Mouse (Mus musculus): ENCODE measurements around the gene Arf1. TPM values are rescaled to one million over a fixed set of nuclear protein-coding genes. Genes with fewer than 3 reads are reported as not detected.

Arf1 gene
- total and polyA plus RNA-seq, 3 experiments, result 541 to 617 TPM; not detected in 1

DNA sequence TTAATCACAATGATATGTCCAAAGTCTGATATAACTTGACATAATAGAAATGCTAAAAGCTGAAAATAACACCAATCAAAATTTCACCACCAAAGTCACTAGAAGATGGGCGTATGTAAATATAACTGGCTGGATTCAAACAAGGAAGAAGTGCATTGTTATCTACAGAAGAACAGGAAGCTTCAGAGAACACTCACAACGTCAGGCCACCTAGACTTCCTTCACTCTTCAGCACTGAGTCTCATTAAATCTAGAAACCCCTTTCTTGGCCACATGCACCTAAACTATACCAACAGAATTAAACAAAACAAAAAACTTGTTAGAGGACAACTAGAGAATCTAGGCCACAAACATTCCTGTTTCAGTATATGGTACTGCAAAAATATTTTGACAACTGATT is 3.6 kb downstream of the Arf1 start:
- TF ChIP-seq JUND (IDR thresholded peaks at IDR 0.05; ENCODE audit: low read depth, low read length) (no peak), MAFK (IDR thresholded peaks at IDR 0.05; ENCODE audit: borderline replicate concordance, low read depth, low read length) (no peak), TBP (IDR thresholded peaks at IDR 0.05; ENCODE audit: low read depth, low read length) (0 out of 2 replicates have a peak, but pooled peaks have one; percentile 37), RAD21 (IDR thresholded peaks at IDR 0.05; ENCODE audit: low read depth, low read length) (no peak), NELFE (IDR thresholded peaks at IDR 0.05; ENCODE audit: low read depth, low read length) (0 out of 2 replicates have a peak, but pooled peaks have one; percentile 23), POLR2A (IDR thresholded peaks at IDR 0.05; ENCODE audit: control insufficient read depth in 1 of 2, insufficient read depth in 1 of 2, low read depth in 1 of 2, low read length in 2 of 2, poor library complexity in 1 of 2) (no peak; a peak in 1 of 4 replicates), HCFC1 (IDR thresholded peaks at IDR 0.05; ENCODE audit: low read depth, low read length) (peak; percentile 55; the same call in 1 of the 2 replicates), TAL1 (IDR thresholded peaks at IDR 0.05; ENCODE audit: low read length) (peak; percentile 48), CTCF (IDR thresholded peaks at IDR 0.05 in 2 of 3, conservative IDR thresholded peaks at IDR 0.05 in 1 of 3; ENCODE audit: control insufficient read depth in 1 of 3, insufficient read depth in 1 of 3, low read depth in 2 of 3, low read length in 3 of 3, poor library complexity in 1 of 3, severe bottlenecking in 1 of 3) (no peak), RCOR1 (IDR thresholded peaks at IDR 0.05; ENCODE audit: low read depth, low read length) (0 out of 2 replicates have a peak, but pooled peaks have one; percentile 40), MYC (IDR thresholded peaks at IDR 0.05; ENCODE audit: low read depth, low read length) (peak; percentile 71; the same call in 1 of the 2 replicates), POLR2AphosphoS2 (IDR thresholded peaks at IDR 0.05; ENCODE audit: low read length) (0 out of 2 replicates have a peak, but pooled peaks have one; percentile 22), USF1 (IDR thresholded peaks at IDR 0.05; ENCODE audit: low read depth, low read length) (no peak), SMC3 (IDR thresholded peaks at IDR 0.05; ENCODE audit: low read depth, low read length) (no peak), ETS1 (IDR thresholded peaks at IDR 0.05; ENCODE audit: low read depth, low read length) (peak; percentile 55; the same call in 1 of the 2 replicates), MXI1 (IDR thresholded peaks at IDR 0.05; ENCODE audit: low read depth, low read length) (peak; percentile 54; the same call in 1 of the 2 replicates), GATA1 (IDR thresholded peaks at IDR 0.05; ENCODE audit: low read depth, low read length) (peak; percentile 84), ZMIZ1 (IDR thresholded peaks at IDR 0.05; ENCODE audit: low read depth, low read length) (no peak), SIN3A (IDR thresholded peaks at IDR 0.05; ENCODE audit: low read length) (peak; percentile 89), EP300 (IDR thresholded peaks at IDR 0.05; ENCODE audit: low read depth in 1 of 2, low read length in 2 of 2) (peak; percentile 41 to 45; a peak in 2 of 4 replicates), ELF1 (IDR thresholded peaks at IDR 0.05; ENCODE audit: low read depth, low read length) (peak; percentile 71)
- H3K4me3 ChIP-seq (ENCODE audit: control insufficient read depth in 1 of 2, insufficient read depth in 1 of 2, low read depth in 2 of 2, low read length in 2 of 2), result no peak overlapping the region; a peak in 1 of 4 replicates

DNA sequence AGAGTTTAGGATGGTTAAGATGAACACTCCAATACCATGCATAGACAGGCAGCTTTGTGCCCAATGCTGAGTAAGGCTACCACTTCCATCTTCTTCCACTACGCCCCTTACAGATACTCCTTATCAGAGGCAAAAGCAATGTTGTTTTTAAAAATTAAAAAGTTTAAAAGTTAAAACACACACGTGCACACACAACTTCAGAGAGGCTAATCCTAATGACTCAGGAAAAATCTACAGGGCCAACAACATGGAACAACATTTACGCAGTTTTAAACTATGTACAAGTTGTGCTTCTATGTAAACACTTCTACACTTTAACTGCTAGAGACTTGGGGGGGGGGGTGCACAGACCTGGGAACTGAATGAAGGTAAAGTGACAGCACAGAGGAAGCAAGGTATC is 4.0 kb downstream of the Arf1 start:
- TF ChIP-seq CTCF (IDR thresholded peaks at IDR 0.05 in 2 of 3, conservative IDR thresholded peaks at IDR 0.05 in 1 of 3; ENCODE audit: control insufficient read depth in 1 of 3, insufficient read depth in 1 of 3, low read depth in 2 of 3, low read length in 3 of 3, poor library complexity in 1 of 3, severe bottlenecking in 1 of 3), result no peak
- TF ChIP-seq EP300 (IDR thresholded peaks at IDR 0.05; ENCODE audit: low read depth in 1 of 2, low read length in 2 of 2), result peak in 1 of 2 experiments; percentile 17; a peak in 1 of 4 replicates
- TF ChIP-seq ETS1 (IDR thresholded peaks at IDR 0.05; ENCODE audit: low read depth, low read length), result no peak
- peak; percentile 54 for TF ChIP-seq MXI1 (IDR thresholded peaks at IDR 0.05; ENCODE audit: low read depth, low read length)
- peak; percentile 82; the same call in 1 of the 2 replicates for TF ChIP-seq BHLHE40 (IDR thresholded peaks at IDR 0.05; ENCODE audit: borderline replicate concordance, low read depth, low read length)
- Histone ChIP-seq H3K4me3 (ENCODE audit: control insufficient read depth in 1 of 2, insufficient read depth in 1 of 2, low read depth in 2 of 2, low read length in 2 of 2) (no peak overlapping the region), H3K27ac (ENCODE audit: control insufficient read depth, low read depth, low read length) (no peak overlapping the region), H3K79me2 (ENCODE audit: control insufficient read depth, insufficient read depth, low read length, poor library complexity) (peaks cover 91% of the 10 kb centered on the region), H3K4me1 (ENCODE audit: control insufficient read depth in 1 of 2, insufficient read depth in 2 of 2, low read length in 2 of 2) (peaks cover 34 to 46% of the 10 kb centered on the region in 2 experiments), H3K36me3 (ENCODE audit: control insufficient read depth in 1 of 2, insufficient read depth in 2 of 2, low read length in 2 of 2) (peaks cover 16 to 64% of the 10 kb centered on the region in 2 experiments), H3K9me3 (replicated peaks; ENCODE audit: insufficient read depth, low read length) (no peaks in the 10 kb centered on the region), H3K9ac (ENCODE audit: control insufficient read depth, low read depth, low read length, poor library complexity, severe bottlenecking) (no peak overlapping the region), H3K27me3 (ENCODE audit: control insufficient read depth in 1 of 2, insufficient read depth in 2 of 2, low read length in 2 of 2) (no peaks in the 10 kb centered on the region)
- DNase-seq (ENCODE audit: low read depth, low spot score), result no peak

More for the DNA sequence above, 3.6 kb downstream of the Arf1 start:
- Histone ChIP-seq H3K27ac (ENCODE audit: control insufficient read depth, low read depth, low read length) (no peak overlapping the region), H3K79me2 (ENCODE audit: control insufficient read depth, insufficient read depth, low read length, poor library complexity) (peaks cover 88% of the 10 kb centered on the region), H3K4me1 (ENCODE audit: control insufficient read depth in 1 of 2, insufficient read depth in 2 of 2, low read length in 2 of 2) (peaks cover 34 to 49% of the 10 kb centered on the region in 2 experiments), H3K9me3 (replicated peaks; ENCODE audit: insufficient read depth, low read length) (no peaks in the 10 kb centered on the region), H3K27me3 (ENCODE audit: control insufficient read depth in 1 of 2, insufficient read depth in 2 of 2, low read length in 2 of 2) (no peaks in the 10 kb centered on the region), H3K9ac (ENCODE audit: control insufficient read depth, low read depth, low read length, poor library complexity, severe bottlenecking) (no peak overlapping the region), H3K36me3 (ENCODE audit: control insufficient read depth in 1 of 2, insufficient read depth in 2 of 2, low read length in 2 of 2) (peaks cover 13 to 69% of the 10 kb centered on the region in 2 experiments)
- DNase-seq (ENCODE audit: low read depth, low spot score), result peak; percentile 79

All from MEL (cell line).